Mouse (Mus musculus): ENCODE results near the gene Etfa. TPM values are rescaled to one million over a fixed set of nuclear protein-coding genes. Genes with fewer than 3 reads are reported as not detected.

Etfa gene
- 176 and 189 TPM in 2 replicates for polyA plus RNA-seq (2015; fragmentation: Nextera tagmentation; extraction: Ambion mirVana)

- H3K27ac ChIP-seq: peak within 1 kb of the TSS; percentile 92
- H3K4me3 ChIP-seq: peak within 1 kb of the TSS; percentile 82
- H3K4me1 ChIP-seq: peaks cover 8% of the 10 kb centered on the region; the same call in 1 of the 2 replicates
- H3K27me3 ChIP-seq: peaks cover 12% of the 10 kb centered on the region
- H3K9me3 ChIP-seq: no peaks in the 10 kb centered on the region
- peak; percentile 99 for ATAC-seq (ENCODE audit: insufficient number of reproducible peaks, insufficient read depth, low FRiP score, low TSS enrichment, low read depth)
- no peaks in the 10 kb centered on the region for H3K36me3 ChIP-seq
- WGBS: under 1% methylated on average over 47 of the region's 47 CpGs
- H3K9ac ChIP-seq: peak within 1 kb of the TSS; percentile 91
- peak within 1 kb of the TSS; percentile 76 for H3K4me2 ChIP-seq
Observed at GRCm38 (mm10) chr9:55512027-55512543, at the start of gene Etfa. Gene Etfa, minus strand, starts transcription at chr9:55512243.

GRCm38 (mm10) chr9:55560960-55561359, 48.9 kb upstream of the Etfa start:
- no peak overlapping the region for H3K9ac ChIP-seq
- no peak for ATAC-seq (ENCODE audit: insufficient number of reproducible peaks, insufficient read depth, low FRiP score, low TSS enrichment, low read depth)
- no peaks in the 10 kb centered on the region for H3K9me3 ChIP-seq
- H3K27me3 ChIP-seq: no peaks in the 10 kb centered on the region
- peak overlapping the region; percentile 33; the same call in 1 of the 2 replicates for H3K27ac ChIP-seq
- no peak overlapping the region for H3K4me2 ChIP-seq
- H3K4me3 ChIP-seq: no peak overlapping the region
- H3K36me3 ChIP-seq: no peaks in the 10 kb centered on the region
- WGBS: 53% methylated on average over 1 of the region's 1 CpGs
- 0 out of 2 replicates have a peak, but pooled peaks cover 4% of the 10 kb centered on the region for H3K4me1 ChIP-seq

- Histone ChIP-seq H3K4me1 (no peaks in the 10 kb centered on the region), H3K9ac (no peak overlapping the region), H3K36me3 (no peaks in the 10 kb centered on the region), H3K27me3 (peaks cover 2% of the 10 kb centered on the region), H3K27ac (no peak overlapping the region), H3K4me2 (no peak overlapping the region), H3K4me3 (no peak overlapping the region), H3K9me3 (no peaks in the 10 kb centered on the region)
- 64% methylated on average over 1 of the region's 1 CpGs for WGBS
- ATAC-seq (ENCODE audit: insufficient number of reproducible peaks, insufficient read depth, low FRiP score, low TSS enrichment, low read depth): no peak
Observed at GRCm38 (mm10) chr9:55554986-55555385, 42.9 kb upstream of the Etfa start.

- WGBS: 5% methylated on average over 16 of the region's 16 CpGs
- no peak overlapping the region for H3K4me3 ChIP-seq
Observed at GRCm38 (mm10) chr9:55549302-55549890, 37.4 kb upstream of the Etfa start.

GRCm38 (mm10) chr9:55548871-55549270, 36.8 kb upstream of the Etfa start:
- peaks cover 40% of the 10 kb centered on the region for H3K4me1 ChIP-seq
- H3K4me2 ChIP-seq: peak overlapping the region; percentile 43
- no peaks in the 10 kb centered on the region for H3K9me3 ChIP-seq
- 13% methylated on average over 3 of the region's 3 CpGs for WGBS
- no peak for ATAC-seq (ENCODE audit: insufficient number of reproducible peaks, insufficient read depth, low FRiP score, low TSS enrichment, low read depth)
- no peak overlapping the region for H3K27ac ChIP-seq
- no peaks in the 10 kb centered on the region for H3K36me3 ChIP-seq
- H3K4me3 ChIP-seq: no peak overlapping the region
- no peak overlapping the region for H3K9ac ChIP-seq
- peaks cover 64% of the 10 kb centered on the region for H3K27me3 ChIP-seq

More at GRCm38 (mm10) chr9:55549302-55549890, 37.4 kb upstream of the Etfa start:
- Histone ChIP-seq H3K27me3 (peaks cover 58% of the 10 kb centered on the region), H3K27ac (no peak overlapping the region), H3K9me3 (no peaks in the 10 kb centered on the region), H3K4me1 (peaks cover 35% of the 10 kb centered on the region), H3K9ac (no peak overlapping the region; the same call in 1 of the 2 replicates), H3K36me3 (no peaks in the 10 kb centered on the region), H3K4me2 (peak overlapping the region; percentile 43)
- ATAC-seq (ENCODE audit: insufficient number of reproducible peaks, insufficient read depth, low FRiP score, low TSS enrichment, low read depth): no peak

GRCm38 (mm10) chr9:55546176-55547010, 34.4 kb upstream of the Etfa start:
- Histone ChIP-seq H3K9ac (0 out of 2 replicates have a peak overlapping the region, but pooled peaks have one; percentile 21), H3K4me1 (peaks cover 56% of the 10 kb centered on the region), H3K4me3 (peak overlapping the region; percentile 48), H3K36me3 (no peaks in the 10 kb centered on the region), H3K27ac (peak overlapping the region; percentile 7; the same call in 1 of the 2 replicates), H3K27me3 (peaks cover 88% of the 10 kb centered on the region), H3K9me3 (no peaks in the 10 kb centered on the region), H3K4me2 (peak overlapping the region; percentile 79)
- ATAC-seq (ENCODE audit: insufficient number of reproducible peaks, insufficient read depth, low FRiP score, low TSS enrichment, low read depth): peak; percentile 46; the same call in 1 of the 2 replicates
- WGBS: 1% methylated on average over 63 of the region's 63 CpGs

GRCm38 (mm10) chr9:55545556-55546175, 33.6 kb upstream of the Etfa start:
- no peaks in the 10 kb centered on the region for H3K36me3 ChIP-seq
- peaks cover 57% of the 10 kb centered on the region for H3K4me1 ChIP-seq
- peak overlapping the region; percentile 79 for H3K4me2 ChIP-seq
- no peak for ATAC-seq (ENCODE audit: insufficient number of reproducible peaks, insufficient read depth, low FRiP score, low TSS enrichment, low read depth)
- no peaks in the 10 kb centered on the region for H3K9me3 ChIP-seq
- no peak overlapping the region for H3K27ac ChIP-seq
- WGBS: 5% methylated on average over 41 of the region's 41 CpGs
- H3K9ac ChIP-seq: peak overlapping the region; percentile 44; the same call in 1 of the 2 replicates
- H3K27me3 ChIP-seq: peaks cover 96% of the 10 kb centered on the region
- peak overlapping the region; percentile 48 for H3K4me3 ChIP-seq

- no peak for ATAC-seq (ENCODE audit: insufficient number of reproducible peaks, insufficient read depth, low FRiP score, low TSS enrichment, low read depth)
- Histone ChIP-seq H3K9ac (peak overlapping the region; percentile 44; the same call in 1 of the 2 replicates), H3K9me3 (no peaks in the 10 kb centered on the region), H3K4me1 (peaks cover 61% of the 10 kb centered on the region), H3K27ac (no peak overlapping the region), H3K27me3 (peaks cover 100% of the 10 kb centered on the region), H3K4me2 (peak overlapping the region; percentile 79), H3K4me3 (peak overlapping the region; percentile 48), H3K36me3 (no peaks in the 10 kb centered on the region)
- 1% methylated on average over 30 of the region's 30 CpGs for WGBS
Observed at GRCm38 (mm10) chr9:55544861-55545555, 33.0 kb upstream of the Etfa start.

GRCm38 (mm10) chr9:55543703-55544401, 31.8 kb upstream of the Etfa start:
- peaks cover 56% of the 10 kb centered on the region for H3K4me1 ChIP-seq
- no peak overlapping the region for H3K27ac ChIP-seq
- H3K9me3 ChIP-seq: no peaks in the 10 kb centered on the region

GRCm38 (mm10) chr9:55543336-55543702, 31.3 kb upstream of the Etfa start:
- Histone ChIP-seq H3K4me2 (peak overlapping the region; percentile 79), H3K9me3 (no peaks in the 10 kb centered on the region), H3K27ac (no peak overlapping the region), H3K27me3 (peaks cover 99% of the 10 kb centered on the region), H3K4me1 (peaks cover 62% of the 10 kb centered on the region), H3K36me3 (no peaks in the 10 kb centered on the region), H3K4me3 (peak overlapping the region; percentile 48), H3K9ac (peak overlapping the region; percentile 67; the same call in 1 of the 2 replicates)
- ATAC-seq (ENCODE audit: insufficient number of reproducible peaks, insufficient read depth, low FRiP score, low TSS enrichment, low read depth): no peak
- 8% methylated on average over 8 of the region's 8 CpGs for WGBS

More at GRCm38 (mm10) chr9:55543703-55544401, 31.8 kb upstream of the Etfa start:
- H3K27me3 ChIP-seq: peaks cover 99% of the 10 kb centered on the region
- H3K4me2 ChIP-seq: peak overlapping the region; percentile 79
- no peaks in the 10 kb centered on the region for H3K36me3 ChIP-seq
- peak overlapping the region; percentile 48 for H3K4me3 ChIP-seq
- ATAC-seq (ENCODE audit: insufficient number of reproducible peaks, insufficient read depth, low FRiP score, low TSS enrichment, low read depth): no peak
- H3K9ac ChIP-seq: peak overlapping the region; percentile 67; the same call in 1 of the 2 replicates
- 1% methylated on average over 46 of the region's 46 CpGs for whole genome bisulfite sequencing

All from embryonic facial prominence, embryonic 13.5 days (tissue).